Mouse (Mus musculus) ovary, adult 18-20 months (tissue): ENCODE data around the gene Kcna1.

Experiments used
- DNase-seq: peaks from one replicate; pipeline ENCODE4 v3.0.0; 2022; ENCODE audit warnings: low spot score, mixed read lengths

The Kcna1 gene

GRCm38 (mm10) chr6:126597741-126598140 is 48.4 kb downstream of the Kcna1 start:
- no peak for DNase-seq

GRCm38 (mm10) chr6:126595805-126596629 is 50.2 kb downstream of the Kcna1 start:
- DNase-seq, result no peak

- no peak for DNase-seq
Observed at GRCm38 (mm10) chr6:126595130-126595529, 51.1 kb downstream of the Kcna1 start.

- no peak for DNase-seq
Observed at GRCm38 (mm10) chr6:126594365-126594764, 51.8 kb downstream of the Kcna1 start.

- no peak for DNase-seq
Observed at GRCm38 (mm10) chr6:126593336-126593735, 52.8 kb downstream of the Kcna1 start.
